Mouse (Mus musculus): ENCODE data around the gene B3galnt1. TPM values are rescaled to one million over a fixed set of nuclear protein-coding genes. Genes with fewer than 3 reads are reported as not detected.
A peak's percentile ranks its signal among the peaks of the same experiment; 100 is the strongest.

The B3galnt1 gene
- polyA plus RNA-seq, 1 experiment from 2014 or later = 42.4 TPM

DNA sequence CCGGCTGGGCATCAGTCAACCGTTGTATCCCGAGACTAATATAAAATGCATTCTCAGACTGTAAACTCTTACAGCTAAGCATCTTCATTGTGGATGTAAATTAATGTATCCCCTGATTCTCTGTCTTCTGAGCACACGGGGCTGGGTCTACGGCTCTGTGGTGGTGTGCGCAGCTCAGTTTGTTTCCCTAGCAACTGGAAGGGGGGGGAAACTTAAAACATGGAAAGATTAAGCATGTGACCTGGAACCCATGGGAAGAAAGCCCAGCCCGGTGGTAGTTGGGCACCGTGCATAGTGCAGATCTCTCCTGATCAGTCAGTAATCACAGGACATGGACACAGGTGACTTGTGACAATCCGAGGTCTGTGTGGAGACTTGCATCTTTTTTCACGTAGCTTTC, 63.3 kb downstream of the B3galnt1 start:
- no peak overlapping the region for H3K9ac ChIP-seq (replicated peaks)
- peak; percentile 82 for ATAC-seq (ENCODE audit: low FRiP score, low read depth)
- H3K27ac ChIP-seq (replicated peaks) = no peak overlapping the region
- no peaks in the 10 kb centered on the region for H3K9me3 ChIP-seq
- WGBS = 44% methylated on average over 10 of the region's 10 CpGs
- H3K4me2 ChIP-seq (replicated peaks) = peak overlapping the region; percentile 34; the same call in 1 of the 2 replicates
- peaks cover 52% of the 10 kb centered on the region for H3K27me3 ChIP-seq
- H3K4me1 ChIP-seq = peaks cover 35% of the 10 kb centered on the region
- no peak overlapping the region for H3K4me3 ChIP-seq
- no peaks in the 10 kb centered on the region for H3K36me3 ChIP-seq

DNA sequence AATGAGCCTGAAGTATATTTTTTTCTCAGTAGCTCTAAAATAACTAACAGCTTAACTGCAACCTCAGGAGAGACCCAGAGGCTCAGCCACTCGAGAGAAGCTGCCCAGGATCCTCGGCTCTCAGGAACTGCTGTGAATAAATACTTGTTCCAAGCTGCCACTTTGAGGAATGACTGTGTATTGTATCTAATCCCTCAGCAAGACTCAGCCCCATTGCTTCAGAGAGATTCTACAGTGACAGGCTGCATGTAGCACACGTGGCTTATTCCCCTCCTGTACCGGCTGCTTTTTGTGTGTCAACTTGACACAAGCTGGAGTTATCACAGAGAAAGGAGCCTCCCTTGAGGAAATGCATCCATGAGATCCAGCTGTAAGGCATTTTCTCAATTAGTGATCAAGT, 66.1 kb downstream of the B3galnt1 start:
- no peaks in the 10 kb centered on the region for H3K36me3 ChIP-seq
- no peak for ATAC-seq (ENCODE audit: low FRiP score, low read depth)
- no peak overlapping the region for H3K9ac ChIP-seq (replicated peaks)
- peaks cover 37% of the 10 kb centered on the region for H3K27me3 ChIP-seq
- 77% methylated on average over 4 of the region's 4 CpGs for WGBS
- no peak overlapping the region for H3K4me2 ChIP-seq (replicated peaks)
- H3K4me3 ChIP-seq = no peak overlapping the region
- no peak overlapping the region for H3K27ac ChIP-seq (replicated peaks)
- H3K4me1 ChIP-seq = peaks cover 25% of the 10 kb centered on the region
- H3K9me3 ChIP-seq = no peaks in the 10 kb centered on the region

DNA sequence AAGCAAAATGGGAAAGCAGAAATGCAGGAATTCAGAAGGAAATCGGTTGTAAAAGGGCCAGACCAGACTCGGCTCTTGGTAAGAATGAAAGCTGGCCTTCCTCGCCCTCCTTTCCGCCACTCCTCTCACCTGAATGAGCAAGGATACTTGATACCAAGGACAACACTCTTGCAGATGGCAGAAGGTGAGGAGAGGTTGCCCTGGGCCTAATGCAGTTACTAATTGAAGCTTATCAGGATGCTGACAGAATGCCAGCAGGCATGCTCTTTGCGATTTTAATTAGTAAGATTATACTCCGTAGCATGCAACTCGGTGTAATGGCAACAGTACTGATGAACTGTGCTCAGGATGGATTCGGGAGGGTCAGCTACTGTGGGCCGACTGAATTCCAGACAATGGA, 67.2 kb downstream of the B3galnt1 start:
- Histone ChIP-seq H3K4me3 (no peak overlapping the region), H3K4me1 (peaks cover 16% of the 10 kb centered on the region), H3K27ac (replicated peaks) (no peak overlapping the region), H3K27me3 (peaks cover 31% of the 10 kb centered on the region), H3K9me3 (no peaks in the 10 kb centered on the region), H3K4me2 (replicated peaks) (no peak overlapping the region), H3K36me3 (no peaks in the 10 kb centered on the region), H3K9ac (replicated peaks) (no peak overlapping the region)
- WGBS = 78% methylated on average over 9 of the region's 9 CpGs
- ATAC-seq (ENCODE audit: low FRiP score, low read depth) = no peak

DNA sequence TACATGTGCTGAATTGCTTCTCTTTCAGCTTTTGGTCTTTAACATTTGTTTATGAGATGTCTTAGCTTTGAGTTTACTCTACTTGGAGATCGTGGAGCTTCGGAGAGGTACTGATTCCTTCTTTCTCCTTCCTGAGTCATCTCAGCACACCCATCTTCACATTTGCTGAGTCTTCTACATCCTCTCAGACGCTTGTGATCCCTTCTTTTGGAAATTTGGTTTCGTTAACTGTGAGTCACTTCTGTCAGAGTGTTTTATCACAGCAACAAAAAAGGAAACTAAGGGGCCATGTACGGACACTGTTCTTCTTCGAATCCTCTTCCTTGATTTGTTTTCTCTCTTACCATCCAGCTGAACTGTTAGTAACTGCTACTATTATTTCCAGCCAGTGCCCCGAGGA, 69.2 kb downstream of the B3galnt1 start:
- WGBS = 83% methylated on average over 7 of the region's 7 CpGs

DNA sequence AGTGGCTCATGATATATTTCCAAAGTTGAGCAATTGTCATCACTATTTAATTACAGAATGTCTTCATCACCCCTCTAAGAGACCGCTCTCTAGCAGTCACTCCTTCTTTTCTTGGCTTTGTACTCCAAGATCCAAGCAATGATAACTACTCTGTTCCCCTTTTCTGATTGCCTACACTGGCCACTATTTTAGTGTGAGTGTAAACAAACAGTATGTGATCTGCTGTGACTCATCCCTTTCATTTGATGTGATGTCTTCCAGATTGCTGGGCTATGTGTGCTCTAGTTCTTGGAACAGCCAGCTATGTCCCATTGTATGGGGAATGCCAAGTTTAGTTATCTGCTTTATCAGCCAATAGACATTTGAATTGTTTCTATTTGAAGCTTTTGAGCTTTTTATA, 71.4 kb downstream of the B3galnt1 start:
- Histone ChIP-seq H3K27me3 (peaks cover 5% of the 10 kb centered on the region; the same call in 1 of the 2 replicates), H3K9ac (replicated peaks) (no peak overlapping the region), H3K9me3 (no peaks in the 10 kb centered on the region), H3K4me3 (no peak overlapping the region), H3K27ac (replicated peaks) (no peak overlapping the region), H3K36me3 (no peaks in the 10 kb centered on the region), H3K4me2 (replicated peaks) (no peak overlapping the region), H3K4me1 (no peaks in the 10 kb centered on the region)
- 86% methylated on average over 1 of the region's 1 CpGs for WGBS
- no peak for ATAC-seq (ENCODE audit: low FRiP score, low read depth)

More for the DNA sequence above, 69.2 kb downstream of the B3galnt1 start:
- Histone ChIP-seq H3K4me3 (no peak overlapping the region), H3K4me1 (no peaks in the 10 kb centered on the region), H3K27me3 (peaks cover 27% of the 10 kb centered on the region), H3K36me3 (no peaks in the 10 kb centered on the region), H3K27ac (replicated peaks) (no peak overlapping the region), H3K9ac (replicated peaks) (no peak overlapping the region), H3K4me2 (replicated peaks) (no peak overlapping the region), H3K9me3 (no peaks in the 10 kb centered on the region)
- no peak for ATAC-seq (ENCODE audit: low FRiP score, low read depth)

DNA sequence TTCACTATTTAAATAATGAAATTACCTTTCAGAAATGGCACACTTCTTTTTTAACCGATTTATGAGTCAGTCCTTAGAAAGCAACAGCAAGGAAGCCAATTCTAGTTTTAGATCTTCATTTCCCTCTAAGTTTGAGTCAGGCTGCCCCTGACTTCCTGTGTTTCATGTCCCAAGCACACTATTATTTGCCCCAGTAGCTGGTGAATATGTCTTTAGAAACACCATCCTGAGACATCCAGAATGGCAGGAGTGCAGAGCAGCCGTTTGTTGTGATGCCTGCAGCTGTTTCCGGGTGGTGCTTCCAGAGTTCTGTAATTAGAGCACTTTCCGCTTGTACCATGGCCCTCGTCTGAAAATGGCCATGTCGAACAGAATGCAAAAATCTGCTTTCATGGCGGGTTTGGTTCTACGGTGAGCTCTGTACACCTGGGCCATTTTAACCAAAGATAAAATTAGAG, 73.7 kb downstream of the B3galnt1 start:
- 82% methylated on average over 8 of the region's 8 CpGs for WGBS
- no peaks in the 10 kb centered on the region for H3K27me3 ChIP-seq
- no peak for ATAC-seq (ENCODE audit: low FRiP score, low read depth)

DNA sequence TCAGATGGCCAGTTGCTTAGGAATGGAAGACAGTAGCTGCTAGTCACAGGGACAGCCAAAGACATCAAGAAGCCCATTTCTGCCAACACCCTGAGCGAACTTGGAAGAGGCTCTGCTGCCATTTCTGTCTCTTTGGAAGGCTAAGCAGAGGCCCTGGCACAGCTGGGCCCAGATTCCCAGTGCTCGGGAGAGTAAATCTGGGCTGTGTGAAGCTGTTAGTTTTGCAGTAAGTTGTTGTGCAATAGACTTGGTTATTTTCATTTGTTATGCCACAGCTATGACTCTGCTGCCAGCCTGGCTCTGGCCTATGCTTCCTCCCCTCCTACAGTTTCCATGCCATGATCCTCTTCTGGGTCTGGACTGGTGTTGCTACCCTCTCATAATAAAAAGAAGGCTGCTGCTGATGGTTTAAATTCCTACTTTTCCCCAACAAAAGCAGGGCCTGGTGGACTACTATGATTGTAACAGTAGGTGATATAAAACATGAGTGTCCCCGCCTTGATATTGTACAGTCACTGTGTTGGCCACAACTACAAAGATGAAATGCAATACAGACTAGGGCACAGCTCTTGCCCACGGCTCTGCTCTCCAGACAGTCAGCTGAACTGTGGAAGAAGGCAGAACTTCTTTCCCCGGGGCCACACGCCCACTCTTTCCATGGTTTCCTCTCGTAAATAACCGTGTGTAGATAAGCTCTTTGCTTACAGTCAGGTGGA, 74.2 kb downstream of the B3galnt1 start:
- WGBS = 90% methylated on average over 8 of the region's 8 CpGs
- Histone ChIP-seq H3K36me3 (no peaks in the 10 kb centered on the region), H3K4me3 (no peak overlapping the region), H3K4me1 (peaks cover 7% of the 10 kb centered on the region; the same call in 1 of the 2 replicates), H3K9me3 (no peaks in the 10 kb centered on the region), H3K9ac (replicated peaks) (no peak overlapping the region), H3K4me2 (replicated peaks) (no peak overlapping the region), H3K27ac (replicated peaks) (no peak overlapping the region), H3K27me3 (no peaks in the 10 kb centered on the region)
- ATAC-seq (ENCODE audit: low FRiP score, low read depth) = no peak

More for the DNA sequence above, 73.7 kb downstream of the B3galnt1 start:
- Histone ChIP-seq H3K4me2 (replicated peaks) (no peak overlapping the region), H3K27ac (replicated peaks) (no peak overlapping the region), H3K4me1 (0 out of 2 replicates have a peak, but pooled peaks cover 2% of the 10 kb centered on the region), H3K9ac (replicated peaks) (no peak overlapping the region), H3K4me3 (no peak overlapping the region), H3K9me3 (no peaks in the 10 kb centered on the region), H3K36me3 (no peaks in the 10 kb centered on the region)

Other genes starting within 250 kb of the B3galnt1 start
- 106 and 109 TPM in 2 replicates for gene Nmd3, start 123.0 kb upstream of the B3galnt1 start, polyA plus RNA-seq (2016; fragmentation: Nextera tagmentation; extraction: Ambion mirVana)

All from midbrain, embryonic 12.5 days (tissue).